Mouse (Mus musculus) embryo, embryonic 9.5 days (tissue): ENCODE measurements at regions not wholly inside any gene's neighbourhood (a gene's known extent, or its start where the extent isn't known, plus 50 kb on each side); places are given as distances from the start of the nearest gene placed in this dataset.

Experiments
- DNase-seq: peaks from one replicate; pipeline ENCODE4 v3.0.0-alpha.2; 2017; ENCODE audit errors: extremely low spot score

DNA sequence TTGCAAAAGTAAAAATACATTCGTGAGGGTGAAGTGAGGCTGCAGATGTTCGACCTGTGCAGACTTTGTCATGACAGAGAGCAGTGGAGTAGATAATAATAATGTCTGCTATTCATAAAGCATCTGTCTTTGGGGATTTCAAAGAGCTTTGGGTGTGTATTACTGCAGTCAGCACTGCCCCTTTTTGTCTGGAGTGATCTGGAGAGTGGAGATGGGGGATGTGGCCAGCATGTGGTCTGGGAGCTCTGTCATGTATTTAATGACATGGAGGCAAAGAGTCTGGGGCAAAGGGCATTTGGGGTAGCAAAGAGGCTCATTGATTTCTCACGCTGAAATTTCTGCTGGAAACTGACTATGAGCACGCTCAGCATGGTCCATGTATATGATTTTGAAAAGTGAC is 510.8 kb upstream of the Pou3f2 start:
- DNase-seq, result no peak

GRCm38 (mm10) chr4:22997198-22997985 is 509.2 kb upstream of the Pou3f2 start:
- peak; percentile 27 for DNase-seq

GRCm38 (mm10) chr4:22986763-22987468 is 498.8 kb upstream of the Pou3f2 start:
- DNase-seq, result no peak

- no peak for DNase-seq
Measured at GRCm38 (mm10) chr4:22973585-22974116, 485.5 kb upstream of the Pou3f2 start.

- no peak for DNase-seq
Measured at GRCm38 (mm10) chr4:22972784-22973584, 484.8 kb upstream of the Pou3f2 start.

GRCm38 (mm10) chr4:22971127-22971526 is 483.0 kb upstream of the Pou3f2 start:
- DNase-seq, result peak; percentile 4

DNA sequence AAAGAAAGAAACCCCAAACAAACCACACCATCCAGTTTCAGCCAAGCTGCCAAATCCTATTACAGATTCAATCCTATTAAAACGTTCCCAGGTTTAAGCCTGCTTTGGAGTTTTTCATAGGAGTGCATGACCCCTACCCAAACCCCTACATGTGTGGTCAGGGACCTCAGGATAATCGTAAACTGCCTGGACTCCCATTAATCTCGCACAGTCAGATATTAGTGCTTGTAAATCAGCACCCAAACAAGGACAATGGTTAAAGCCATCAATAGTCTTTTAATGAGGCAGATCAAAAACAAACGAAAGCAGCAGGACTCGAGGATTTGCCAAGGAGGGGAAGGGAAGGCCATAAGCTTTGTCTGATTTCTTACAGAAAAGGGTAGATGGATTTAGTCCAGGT is 482.3 kb upstream of the Pou3f2 start:
- peak; percentile 30 for DNase-seq

DNA sequence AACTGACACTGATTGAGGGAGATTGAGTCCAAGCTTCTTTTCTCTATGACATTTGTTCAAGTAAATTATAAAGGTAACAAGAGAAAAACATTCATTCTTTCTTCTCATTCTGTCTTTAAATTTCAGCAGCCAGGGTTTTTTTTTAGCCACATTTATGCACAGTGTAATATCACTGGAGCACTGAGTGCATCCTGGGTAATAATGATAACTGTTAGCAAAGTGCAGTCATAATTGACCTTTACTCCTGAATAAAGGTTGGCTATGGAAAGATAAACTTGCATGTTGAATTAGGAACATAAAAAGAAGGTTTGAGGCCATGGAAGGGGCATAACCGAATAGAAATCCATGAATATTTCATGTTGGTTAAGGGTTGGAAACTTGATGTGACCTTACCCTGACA is 461.3 kb upstream of the Pou3f2 start:
- no peak for DNase-seq

GRCm38 (mm10) chr4:22948880-22949279 is 460.7 kb upstream of the Pou3f2 start:
- no peak for DNase-seq

GRCm38 (mm10) chr4:22946788-22947406 is 458.7 kb upstream of the Pou3f2 start:
- DNase-seq, result peak; percentile 45

DNA sequence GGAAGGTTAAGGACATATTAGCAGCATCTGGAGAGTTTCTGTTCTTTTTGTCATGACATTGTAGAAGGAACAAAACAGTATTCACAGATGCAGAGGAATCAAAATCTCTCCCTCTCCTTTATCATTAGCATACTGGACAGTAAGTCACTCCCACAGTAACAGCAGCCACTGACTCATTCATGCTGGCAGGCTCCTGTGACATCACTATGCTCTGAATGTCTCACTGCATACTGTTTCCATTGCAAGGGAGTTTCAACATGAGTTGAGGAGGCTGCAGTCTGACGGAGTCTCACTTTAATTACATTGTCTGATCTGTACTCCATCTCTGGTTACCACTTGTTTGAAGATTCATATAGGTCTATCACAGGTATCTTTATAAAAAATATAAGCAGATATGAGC is 450.1 kb upstream of the Pou3f2 start:
- DNase-seq, result no peak

DNA sequence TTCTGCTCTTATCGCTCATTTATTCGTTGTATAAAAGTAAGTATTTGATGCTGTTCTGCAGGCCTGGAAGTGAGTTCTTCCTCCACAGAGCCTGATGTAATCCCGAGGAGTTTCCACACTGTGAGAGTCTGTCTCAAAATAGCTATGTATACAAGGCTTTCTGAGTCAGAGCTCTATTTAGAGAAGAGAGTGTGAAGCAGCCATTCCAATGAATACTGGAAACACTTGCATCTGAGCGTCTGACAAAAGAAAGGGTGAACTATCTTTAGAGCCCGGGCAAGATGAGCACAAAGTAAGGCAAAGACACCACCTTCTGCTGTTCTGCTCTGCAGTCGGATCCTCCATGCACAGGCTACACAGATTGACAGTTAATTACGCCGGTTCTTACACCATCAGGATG is 436.0 kb upstream of the Pou3f2 start:
- no peak for DNase-seq

DNA sequence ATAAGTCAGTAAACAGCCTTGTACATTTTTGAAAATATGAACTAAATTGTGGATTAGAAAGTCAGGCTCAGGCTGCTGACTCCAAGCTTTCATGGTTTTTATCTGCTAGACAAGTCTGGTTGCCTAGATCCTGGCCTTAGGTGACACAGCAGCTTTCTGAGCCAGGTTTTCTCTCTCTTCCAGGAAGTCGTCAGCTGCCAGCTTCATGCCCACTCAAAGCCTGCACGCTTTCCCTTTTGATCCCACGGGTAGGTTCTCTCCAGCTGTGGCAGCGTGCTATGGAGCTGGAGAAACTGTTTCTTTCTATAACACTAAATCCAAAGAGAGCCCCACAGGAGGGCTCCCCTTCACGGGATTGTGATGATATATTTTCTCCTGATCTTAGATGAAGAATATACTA is 426.7 kb upstream of the Pou3f2 start:
- no peak for DNase-seq

DNA sequence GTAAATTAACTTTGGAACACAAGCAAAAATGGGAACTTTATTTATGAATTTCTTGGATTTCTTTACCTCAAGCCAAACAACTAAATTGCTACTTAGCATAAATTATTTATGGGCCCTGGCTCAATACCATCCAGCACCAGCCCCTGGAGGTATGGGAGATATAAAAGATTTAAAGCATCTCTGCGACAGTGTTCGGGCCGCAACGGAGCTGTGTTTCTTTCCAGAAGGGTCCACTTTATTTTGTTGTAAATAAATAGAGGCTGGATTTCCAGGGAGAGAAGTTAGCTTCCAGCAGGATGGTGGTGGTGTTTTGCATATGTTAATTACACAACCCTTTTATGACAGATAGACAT is 404.5 kb upstream of the Pou3f2 start:
- DNase-seq, result no peak

GRCm38 (mm10) chr4:22891974-22892693 is 404.0 kb upstream of the Pou3f2 start:
- no peak for DNase-seq

GRCm38 (mm10) chr4:22880692-22881091 is 392.5 kb upstream of the Pou3f2 start:
- no peak for DNase-seq

DNA sequence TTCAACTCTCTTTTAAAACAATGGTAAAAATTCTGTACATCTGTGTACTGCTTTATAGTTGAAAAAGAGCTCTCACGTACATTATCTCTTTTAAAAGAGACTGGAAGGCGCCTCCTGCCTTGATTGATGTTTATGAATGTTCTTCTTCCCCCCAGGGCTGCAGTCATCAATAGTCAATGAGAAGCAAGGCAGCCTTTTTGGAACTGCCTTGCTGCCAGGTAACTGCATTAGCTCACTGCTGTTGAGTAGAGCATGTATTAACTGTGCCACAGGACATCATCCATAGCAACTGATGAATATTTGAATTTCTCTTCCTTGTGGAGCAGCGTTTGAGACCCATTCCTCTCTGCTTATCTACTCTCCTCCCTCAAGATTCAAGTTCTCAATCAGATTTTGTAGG is 387.2 kb upstream of the Pou3f2 start:
- no peak for DNase-seq

DNA sequence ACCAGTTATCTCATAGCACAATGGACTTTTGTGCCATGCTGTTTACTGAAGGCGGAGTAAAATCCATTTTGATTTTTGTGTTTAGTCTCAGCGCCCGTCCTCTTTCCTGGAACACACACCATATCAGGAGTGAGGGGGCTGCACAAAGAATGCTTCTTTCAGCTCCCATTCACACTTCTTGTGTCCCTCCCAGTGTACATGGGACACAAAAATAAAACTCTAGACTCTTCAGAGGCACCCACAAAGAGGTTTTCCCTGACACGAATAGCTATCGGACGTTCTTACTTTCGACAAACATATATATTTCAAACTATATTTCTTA is 347.9 kb upstream of the Pou3f2 start:
- DNase-seq, result no peak

- peak; percentile 71 for DNase-seq
Measured at GRCm38 (mm10) chr4:22835381-22836123, 347.4 kb upstream of the Pou3f2 start.

GRCm38 (mm10) chr4:22833851-22834440 is 345.8 kb upstream of the Pou3f2 start:
- DNase-seq, result no peak
